Mouse (Mus musculus): Measurements from ENCODE around the gene Prss16.

- TF ChIP-seq POLR2A (IDR thresholded peaks at IDR 0.05; ENCODE audit: borderline replicate concordance, control insufficient read depth, low read depth, low read length): no peak
- no peak for TF ChIP-seq CTCF (IDR thresholded peaks at IDR 0.05; ENCODE audit: control insufficient read depth, insufficient read depth, low read length)
Measured at GRCm38 (mm10) chr13:22036149-22036956, 26.8 kb upstream of the Prss16 start.

Measured in bone marrow, adult 2 months (tissue).